Mouse (Mus musculus) G1E (cell line): Measurements from ENCODE around the gene Fam208a.

Experiments used
- CTCF ChIP-seq: IDR thresholded peaks from 2 replicates; pipeline ENCODE4 v1.5.1; 2012; ENCODE audit warnings: low read depth, low read length, inconsistent platforms, mixed read lengths
- GATA2 ChIP-seq: IDR thresholded peaks from 2 replicates; pipeline ENCODE4 v1.6.1; 2012; ENCODE audit warnings: low read depth, low read length, inconsistent platforms, borderline replicate concordance
- TAL1 ChIP-seq: conservative IDR thresholded peaks from 2 replicates; pipeline ENCODE4 v1.6.1; 2012; ENCODE audit warnings: low read depth, low read length, inconsistent platforms, mixed read lengths

- TF ChIP-seq TAL1 (no peak), CTCF (no peak), GATA2 (no peak)
These were observed 38.9 kb upstream of the Fam208a start for GRCm38 (mm10) chr14:27389722-27390121.
